ENCODE assay signal across 14 mouse cellular contexts in genomic region chr16:90821046-90821697, GRCm38 (mm10). TPM values are rescaled to one million over a fixed set of nuclear protein-coding genes. Genes with fewer than 3 reads are reported as not detected.
DNase-seq lines count a peak whose midpoint lies in the region; ATAC-seq and TF ChIP-seq lines count a peak whose summit lies in the region.
"Had no signal": no experiment of that assay in that cellular context is flagged by ENCODE, and none has a peak within 500 bp of the region (broad histone marks: within the 10 kb centered on the region; RNA-seq: fewer than 3 reads in every experiment).

No protein-coding gene starts in this region.

- 47% methylated on average over 14 of the region's 14 CpGs for WGBS in lung, adult 2 months

- DNase-seq in urinary bladder, postnatal 25 days (ENCODE audit: low spot score), result peak; percentile 22
- no peak for DNase-seq in urinary bladder, postnatal 10 days (ENCODE audit: low spot score)
- peak; percentile 39 for DNase-seq in lung, adult 2 months
- DNase-seq in lung, postnatal 36 days, result peak; percentile 77
- DNase-seq in cerebellum, postnatal 25 days, result no peak
- DNase-seq: cerebellum, adult 9-11 months; embryo, embryonic 11 days; heart, postnatal 36 days; kidney, adult 2 months; kidney, postnatal 36 days had no signal

- no peak for TF ChIP-seq POLR2A in lung, adult 2 months (IDR thresholded peaks at IDR 0.05; ENCODE audit: borderline replicate concordance, extremely low read depth, low read depth, low read length)

- TF ChIP-seq CTCF in lung, adult 2 months (IDR thresholded peaks at IDR 0.05; ENCODE audit: insufficient read depth, low read length), result no peak

- H3K4me1 ChIP-seq in lung, adult 2 months (ENCODE audit: control insufficient read depth, insufficient read depth, low read length), result no peaks in the 10 kb centered on the region

- H3K4me3 ChIP-seq in lung, adult 2 months (replicated peaks; ENCODE audit: extremely low read depth, low read depth, low read length), result no peak overlapping the region

- ATAC-seq in megakaryocyte progenitor cell, adult 5-6 weeks (replicated peaks; ENCODE audit: poor library complexity), result no peak
- ATAC-seq in erythroblast, adult 5-6 weeks (replicated peaks; ENCODE audit: low FRiP score, poor library complexity, severe bottlenecking), result no peak
- ATAC-seq: forebrain, embryonic 14.5 days; hindbrain, embryonic 16.5 days had no signal

RNA-seq across cellular contexts. Expression of gene Eva1c, which starts 5.3 kb away (rescaled TPM):
- 8.9 and 14.2 TPM in 2 replicates for polyA plus RNA-seq in lung, adult 2 months (2012; rRNA removed)
- not detected in 2 replicates for total RNA-seq in megakaryocyte progenitor cell, adult 5-6 weeks (2015)
- total RNA-seq in megakaryocyte progenitor cell, adult 5-6 weeks (2017), result not detected in 2 replicates
- total RNA-seq in erythroblast, adult 5-6 weeks (2015; ENCODE audit: low replicate concordance), result not detected in 2 replicates
- 0.60 TPM in 1 of 2 replicates, not detected in the other for total RNA-seq in erythroblast, adult 5-6 weeks (2017; ENCODE audit: low replicate concordance)

RNA-seq across cellular contexts. Expression of gene Urb1, which starts 11.0 kb away (rescaled TPM):
- 4.0 TPM in 2 replicates for polyA plus RNA-seq in lung, adult 2 months (2012; rRNA removed)
- 8.1 and 8.9 TPM in 2 replicates for total RNA-seq in megakaryocyte progenitor cell, adult 5-6 weeks (2015)
- total RNA-seq in megakaryocyte progenitor cell, adult 5-6 weeks (2017), result 7.7 and 9.1 TPM in 2 replicates
- 1.5 and 2.5 TPM in 2 replicates for total RNA-seq in erythroblast, adult 5-6 weeks (2015; ENCODE audit: low replicate concordance)
- 1.8 and 2.5 TPM in 2 replicates for total RNA-seq in erythroblast, adult 5-6 weeks (2017; ENCODE audit: low replicate concordance)

Comparison
In these comparisons a context has a peak if more than half of its experiments do, and no peak if none do; other contexts are left out.
1. DNase-seq: peak in urinary bladder, postnatal 25 days (single experiment), lung, adult 2 months (single experiment) and lung, postnatal 36 days (single experiment); none in urinary bladder, postnatal 10 days (single experiment) and cerebellum, postnatal 25 days (0 of 2).